Mouse (Mus musculus): ENCODE results near the gene Prrx2. TPM values are rescaled to one million over a fixed set of nuclear protein-coding genes. Genes with fewer than 3 reads are reported as not detected.

The Prrx2 gene
- polyA plus RNA-seq, 1 experiment from 2014 or later, result 2.3 TPM

Other genes with a start within 250 kb of the Prrx2 start
- 0.19 and 0.99 TPM in 2 replicates for gene Cstad, start 239.9 kb upstream of the Prrx2 start, polyA plus RNA-seq (2015; fragmentation: Nextera tagmentation; extraction: Ambion mirVana)
- 1.4 and 1.5 TPM in 2 replicates for gene 1700001O22Rik, start 31.3 kb upstream of the Prrx2 start, polyA plus RNA-seq (2015; fragmentation: Nextera tagmentation; extraction: Ambion mirVana)
- gene Ntmt1, start 27.1 kb upstream of the Prrx2 start, polyA plus RNA-seq (2015; fragmentation: Nextera tagmentation; extraction: Ambion mirVana), result 99.3 and 108 TPM in 2 replicates
- 44.9 and 47.2 TPM in 2 replicates for gene Asb6, start 4.6 kb upstream of the Prrx2 start, polyA plus RNA-seq (2015; fragmentation: Nextera tagmentation; extraction: Ambion mirVana)
- gene Ptges, start 94.9 kb downstream of the Prrx2 start, polyA plus RNA-seq (2015; fragmentation: Nextera tagmentation; extraction: Ambion mirVana), result 6.3 and 6.9 TPM in 2 replicates
- 18.0 and 20.4 TPM in 2 replicates for gene Tor1b, start 118.0 kb downstream of the Prrx2 start, polyA plus RNA-seq (2015; fragmentation: Nextera tagmentation; extraction: Ambion mirVana)
- gene Tor1a, start 133.0 kb downstream of the Prrx2 start, polyA plus RNA-seq (2015; fragmentation: Nextera tagmentation; extraction: Ambion mirVana), result 94.2 and 94.8 TPM in 2 replicates
- gene BC005624, start 147.2 kb downstream of the Prrx2 start, polyA plus RNA-seq (2015; fragmentation: Nextera tagmentation; extraction: Ambion mirVana), result 92.1 and 93.0 TPM in 2 replicates
- 42.9 and 53.2 TPM in 2 replicates for gene Usp20, start 147.3 kb downstream of the Prrx2 start, polyA plus RNA-seq (2015; fragmentation: Nextera tagmentation; extraction: Ambion mirVana)